7 mouse cellular contexts compared by ENCODE assay signal in the genomic region with DNA sequence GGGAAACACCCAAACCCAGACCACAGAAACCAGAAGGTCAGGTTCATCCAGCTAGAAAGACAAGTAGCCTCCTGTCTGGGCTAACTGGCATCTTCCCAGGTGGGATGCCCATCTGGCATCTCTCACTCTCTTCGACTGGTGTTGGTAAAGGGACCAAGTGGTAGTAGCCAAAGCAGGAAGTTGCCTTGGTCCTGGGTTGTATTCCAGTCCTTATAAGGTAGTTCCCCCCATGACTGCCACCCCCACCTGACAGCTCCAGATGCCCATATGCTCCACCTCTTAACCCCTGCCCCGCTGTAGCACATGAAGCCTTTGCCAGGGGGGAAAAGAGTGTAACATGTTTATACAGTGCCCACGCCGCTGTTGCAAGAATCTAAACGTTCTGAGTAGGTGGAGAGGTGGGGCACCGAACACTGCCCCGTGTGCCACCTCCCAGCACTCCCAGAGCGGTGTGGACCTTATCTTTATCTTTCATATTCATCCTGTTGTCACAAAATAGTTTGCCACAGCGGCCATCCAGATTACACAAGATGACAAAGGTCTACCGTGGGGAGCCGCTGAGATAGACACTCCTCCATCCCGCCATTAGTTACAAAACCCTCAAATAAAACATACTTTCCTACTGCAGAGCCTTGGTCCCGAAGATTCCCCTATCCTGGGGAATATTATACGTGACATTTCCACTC. TPM values are rescaled to one million over a fixed set of nuclear protein-coding genes. Genes with fewer than 3 reads are reported as not detected.
DNase-seq lines count a peak whose midpoint lies in the region; ATAC-seq and TF ChIP-seq lines count a peak whose summit lies in the region.

No protein-coding gene starts in this region.

- H3K9ac ChIP-seq in embryonic facial prominence, embryonic 13.5 days: peak overlapping the region; percentile 87
- peak overlapping the region; percentile 98 for H3K9ac ChIP-seq in liver, postnatal 0 days (replicated peaks)

- peak; percentile 3; the same call in 1 of the 2 replicates for TF ChIP-seq CTCF in liver, postnatal 0 days (IDR thresholded peaks at IDR 0.05; ENCODE audit: low read depth)

- DNase-seq in 3134 (ENCODE audit: extremely low read depth, insufficient read length, low spot score) (peak; percentile 66), A20 (ENCODE audit: low read depth, low spot score) (peak; percentile 69)
- peak; percentile 60 for DNase-seq in liver, postnatal 0 days
- DNase-seq in layer of hippocampus, postnatal 25 days (ENCODE audit: extremely low spot score in 1 of 2, low spot score in 1 of 2): no peak

- no peak for ATAC-seq in embryonic facial prominence, embryonic 13.5 days (ENCODE audit: insufficient number of reproducible peaks, insufficient read depth, low FRiP score, low TSS enrichment, low read depth)
- peak; percentile 47 to 68 for ATAC-seq in hematopoietic stem cell, adult 5-6 weeks (replicated peaks in 1 of 2; ENCODE audit: insufficient read depth in 1 of 2, low FRiP score in 2 of 2, low TSS enrichment in 1 of 2, low read depth in 1 of 2, poor library complexity in 2 of 2, severe bottlenecking in 2 of 2)
- ATAC-seq in liver, postnatal 0 days: peak; percentile 29
- ATAC-seq in neutrophil, adult 5-6 weeks (ENCODE audit: extremely low read depth, insufficient number of reproducible peaks, low FRiP score, poor library complexity, severe bottlenecking): peak; percentile 61

- H3K4me1 ChIP-seq in embryonic facial prominence, embryonic 13.5 days: peaks cover 33% of the 10 kb centered on the region
- H3K4me1 ChIP-seq in liver, postnatal 0 days (ENCODE audit: insufficient read depth): peaks cover 22% of the 10 kb centered on the region

- H3K27ac ChIP-seq in embryonic facial prominence, embryonic 13.5 days: peak overlapping the region; percentile 60; the same call in 1 of the 2 replicates
- H3K27ac ChIP-seq in liver, postnatal 0 days (ENCODE audit: low read depth): peak overlapping the region; percentile 93

- no peaks in the 10 kb centered on the region for H3K9me3 ChIP-seq in embryonic facial prominence, embryonic 13.5 days
- H3K9me3 ChIP-seq in liver, postnatal 0 days (ENCODE audit: low read length): no peaks in the 10 kb centered on the region

- TF ChIP-seq EP300 in liver, postnatal 0 days (IDR thresholded peaks at IDR 0.05; ENCODE audit: low read depth): no peak; the same call in 1 of the 2 replicates

- peak overlapping the region; percentile 76 for H3K4me3 ChIP-seq in embryonic facial prominence, embryonic 13.5 days
- peak overlapping the region; percentile 96 for H3K4me3 ChIP-seq in liver, postnatal 0 days (ENCODE audit: low read depth, low read length)

- H3K4me2 ChIP-seq in embryonic facial prominence, embryonic 13.5 days: peak overlapping the region; percentile 73
- H3K4me2 ChIP-seq in liver, postnatal 0 days (ENCODE audit: low read depth, low read length): peak overlapping the region; percentile 97

- no peaks in the 10 kb centered on the region for H3K27me3 ChIP-seq in embryonic facial prominence, embryonic 13.5 days
- no peaks in the 10 kb centered on the region for H3K27me3 ChIP-seq in liver, postnatal 0 days (ENCODE audit: insufficient read depth, low read length)

- peaks cover 34% of the 10 kb centered on the region for H3K36me3 ChIP-seq in embryonic facial prominence, embryonic 13.5 days
- peaks cover 39% of the 10 kb centered on the region for H3K36me3 ChIP-seq in liver, postnatal 0 days (replicated peaks; ENCODE audit: insufficient read depth, low read length)

- 25% methylated on average over 14 of the region's 14 CpGs for WGBS in embryonic facial prominence, embryonic 13.5 days
- WGBS in liver, postnatal 0 days (ENCODE audit: insufficient replicate concordance): 5% methylated on average over 14 of the region's 14 CpGs

RNA-seq across cellular contexts. Expression of a gene that starts 1.0 kb away (rescaled TPM):
- 7.3 and 8.0 TPM in 2 replicates for polyA plus RNA-seq in embryonic facial prominence, embryonic 13.5 days (2015; fragmentation: Nextera tagmentation; extraction: Ambion mirVana)
- 110 and 149 TPM in 2 replicates for total RNA-seq in hematopoietic stem cell, adult 5-6 weeks (2017)
- polyA plus RNA-seq in liver, postnatal 0 days (2015; fragmentation: Nextera tagmentation; extraction: Ambion mirVana): 3.3 and 4.2 TPM in 2 replicates
- total RNA-seq in neutrophil, adult 5-6 weeks (2017): 268 and 275 TPM in 2 replicates
- total RNA-seq in layer of hippocampus, postnatal 25 days (2021): 10 to 100 TPM; 23.5 to 23.7 TPM

RNA-seq across cellular contexts. Expression of a gene that starts 36.3 kb away (rescaled TPM):
- 69.2 and 74.4 TPM in 2 replicates for polyA plus RNA-seq in embryonic facial prominence, embryonic 13.5 days (2015; fragmentation: Nextera tagmentation; extraction: Ambion mirVana)
- total RNA-seq in hematopoietic stem cell, adult 5-6 weeks (2017): 8.3 and 18.0 TPM in 2 replicates
- polyA plus RNA-seq in liver, postnatal 0 days (2015; fragmentation: Nextera tagmentation; extraction: Ambion mirVana): 9.7 and 10.2 TPM in 2 replicates
- total RNA-seq in neutrophil, adult 5-6 weeks (2017): 11.6 and 12.2 TPM in 2 replicates
- total RNA-seq in layer of hippocampus, postnatal 25 days (2021): 10 to 100 TPM; 53.0 to 59.4 TPM

RNA-seq across cellular contexts. Expression of a gene that starts 50.7 kb away (rescaled TPM):
- 39.8 and 42.2 TPM in 2 replicates for polyA plus RNA-seq in embryonic facial prominence, embryonic 13.5 days (2015; fragmentation: Nextera tagmentation; extraction: Ambion mirVana)
- 56.9 and 71.1 TPM in 2 replicates for total RNA-seq in hematopoietic stem cell, adult 5-6 weeks (2017)
- polyA plus RNA-seq in liver, postnatal 0 days (2015; fragmentation: Nextera tagmentation; extraction: Ambion mirVana): 14.8 and 16.8 TPM in 2 replicates
- total RNA-seq in neutrophil, adult 5-6 weeks (2017): 67.9 and 87.6 TPM in 2 replicates
- 10 to 100 TPM; 46.2 to 52.6 TPM for total RNA-seq in layer of hippocampus, postnatal 25 days (2021)

RNA-seq across cellular contexts. Expression of a gene that starts 53.6 kb away (rescaled TPM):
- polyA plus RNA-seq in embryonic facial prominence, embryonic 13.5 days (2015; fragmentation: Nextera tagmentation; extraction: Ambion mirVana): 26.1 and 28.3 TPM in 2 replicates
- total RNA-seq in hematopoietic stem cell, adult 5-6 weeks (2017): 33.6 and 35.1 TPM in 2 replicates
- polyA plus RNA-seq in liver, postnatal 0 days (2015; fragmentation: Nextera tagmentation; extraction: Ambion mirVana): 13.3 and 13.9 TPM in 2 replicates
- 17.2 and 20.5 TPM in 2 replicates for total RNA-seq in neutrophil, adult 5-6 weeks (2017)
- 10 to 100 TPM; 49.4 to 53.2 TPM for total RNA-seq in layer of hippocampus, postnatal 25 days (2021)

Comparison
In these comparisons a context has a peak if more than half of its experiments do, and no peak if none do; other contexts are left out.
1. DNase-seq: peak in 3134 (single experiment), A20 (single experiment) and liver, postnatal 0 days (single experiment); none in layer of hippocampus, postnatal 25 days (0 of 2).